Mouse (Mus musculus): ENCODE results near the gene Rnf166. TPM values are rescaled to one million over a fixed set of nuclear protein-coding genes. Genes with fewer than 3 reads are reported as not detected.

Gene Rnf166
- polyA plus RNA-seq, 1 experiment = 120 TPM

DNA sequence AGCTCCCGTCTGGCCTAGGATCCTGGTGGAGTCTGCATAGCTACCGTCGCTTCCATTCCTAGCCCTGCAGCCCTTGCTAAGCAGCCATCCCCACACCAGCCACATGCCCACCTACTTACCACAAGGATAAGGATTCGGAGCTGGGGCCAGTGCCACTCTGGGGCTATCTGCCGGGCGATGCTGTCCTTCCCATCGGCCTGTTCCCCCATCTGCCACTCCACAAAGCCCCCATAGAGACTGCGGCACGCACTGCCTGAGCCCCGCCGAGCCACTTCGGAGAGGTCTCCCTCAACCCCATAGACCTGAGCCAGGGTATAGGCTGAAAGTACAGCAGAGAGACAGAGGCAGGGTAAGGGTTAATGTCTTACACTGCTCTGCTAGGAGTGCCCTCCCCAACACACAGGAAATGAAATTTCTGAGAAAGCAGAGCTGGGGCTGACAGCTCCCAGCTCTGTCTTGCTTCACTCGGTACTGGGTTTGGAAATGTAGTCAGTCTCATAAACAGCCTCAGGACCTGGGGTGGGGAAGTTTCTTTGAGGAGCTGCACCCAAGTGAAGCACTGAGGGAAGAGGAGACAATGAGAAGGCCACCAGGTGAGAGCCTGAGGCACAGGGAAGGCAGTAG is 38.0 kb downstream of the Rnf166 start:
- H3K4me3 ChIP-seq (ENCODE audit: control insufficient read depth, low read depth, low read length) = no peak overlapping the region
- H3K27ac ChIP-seq (ENCODE audit: control insufficient read depth, insufficient read depth, low read depth, low read length) = no peak overlapping the region
- no peak for TF ChIP-seq POLR2A (IDR thresholded peaks at IDR 0.05; ENCODE audit: control insufficient read depth, low read depth, low read length)
- TF ChIP-seq CTCF (IDR thresholded peaks at IDR 0.05; ENCODE audit: control insufficient read depth, insufficient read depth, insufficient replicate concordance, low read depth, low read length) = no peak
- H3K36me3 ChIP-seq (ENCODE audit: control insufficient read depth, insufficient read depth, low read length) = no peaks in the 10 kb centered on the region
- peaks cover 8% of the 10 kb centered on the region for H3K4me1 ChIP-seq (ENCODE audit: control insufficient read depth, insufficient read depth, low read length)
- no peaks in the 10 kb centered on the region for H3K27me3 ChIP-seq (ENCODE audit: control insufficient read depth, insufficient read depth, low read length)

- Histone ChIP-seq H3K27ac (ENCODE audit: control insufficient read depth, insufficient read depth, low read depth, low read length) (no peak overlapping the region), H3K4me3 (ENCODE audit: control insufficient read depth, low read depth, low read length) (no peak overlapping the region), H3K27me3 (ENCODE audit: control insufficient read depth, insufficient read depth, low read length) (no peaks in the 10 kb centered on the region; the same call in 1 of the 2 replicates), H3K4me1 (ENCODE audit: control insufficient read depth, insufficient read depth, low read length) (peaks cover 12% of the 10 kb centered on the region), H3K36me3 (ENCODE audit: control insufficient read depth, insufficient read depth, low read length) (no peaks in the 10 kb centered on the region)
- TF ChIP-seq CTCF (IDR thresholded peaks at IDR 0.05; ENCODE audit: control insufficient read depth, insufficient read depth, insufficient replicate concordance, low read depth, low read length) (no peak), POLR2A (IDR thresholded peaks at IDR 0.05; ENCODE audit: control insufficient read depth, low read depth, low read length) (no peak)
These were observed 39.2 kb downstream of the Rnf166 start for GRCm38 (mm10) chr8:122436586-122437125.

DNA sequence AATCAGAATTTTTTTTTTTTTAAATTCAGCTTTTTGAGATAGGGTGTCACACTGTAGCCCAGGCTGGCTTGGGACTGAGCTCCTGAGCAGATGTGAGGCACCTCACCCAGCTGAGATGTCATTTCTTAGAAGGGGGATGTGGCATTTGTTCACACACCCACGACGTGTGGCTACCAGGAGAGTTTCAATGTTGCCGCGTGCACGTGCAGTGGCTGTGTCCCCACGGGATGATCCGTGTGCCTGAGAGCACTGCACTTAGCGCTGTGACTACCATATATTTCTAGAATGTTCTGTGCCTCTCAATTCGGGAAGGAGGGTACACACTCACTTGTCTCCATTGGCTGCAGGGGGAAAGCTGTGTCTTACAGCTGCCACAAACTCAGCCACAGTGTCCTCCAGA is 39.7 kb downstream of the Rnf166 start:
- Histone ChIP-seq H3K27me3 (ENCODE audit: control insufficient read depth, insufficient read depth, low read length) (no peaks in the 10 kb centered on the region; the same call in 1 of the 2 replicates), H3K36me3 (ENCODE audit: control insufficient read depth, insufficient read depth, low read length) (no peaks in the 10 kb centered on the region)

DNA sequence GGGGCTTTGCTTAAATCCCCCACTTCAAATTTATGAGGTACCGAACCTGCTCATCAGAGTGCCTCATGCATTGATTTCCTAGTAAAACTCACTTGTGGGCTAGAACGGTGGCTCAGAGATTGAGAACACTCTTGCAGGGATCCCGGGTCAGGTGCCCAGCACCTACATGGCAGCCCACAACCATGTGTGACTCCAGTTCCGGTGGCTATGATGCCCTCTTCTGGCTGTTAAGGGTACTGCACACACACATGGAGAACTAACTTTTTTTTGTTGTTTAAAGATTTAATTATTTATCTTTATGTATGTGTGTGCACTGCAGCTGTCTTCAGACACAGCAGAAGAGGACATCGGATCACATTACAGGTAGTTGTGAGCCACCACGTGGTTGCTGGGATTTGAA is 40.5 kb downstream of the Rnf166 start:
- H3K4me1 ChIP-seq (ENCODE audit: control insufficient read depth, insufficient read depth, low read length) = peaks cover 16% of the 10 kb centered on the region
- no peaks in the 10 kb centered on the region for H3K36me3 ChIP-seq (ENCODE audit: control insufficient read depth, insufficient read depth, low read length)
- no peak overlapping the region for H3K4me3 ChIP-seq (ENCODE audit: control insufficient read depth, low read depth, low read length)
- no peaks in the 10 kb centered on the region; the same call in 1 of the 2 replicates for H3K27me3 ChIP-seq (ENCODE audit: control insufficient read depth, insufficient read depth, low read length)
- H3K27ac ChIP-seq (ENCODE audit: control insufficient read depth, insufficient read depth, low read depth, low read length) = no peak overlapping the region
- TF ChIP-seq POLR2A (IDR thresholded peaks at IDR 0.05; ENCODE audit: control insufficient read depth, low read depth, low read length) (no peak), CTCF (IDR thresholded peaks at IDR 0.05; ENCODE audit: control insufficient read depth, insufficient read depth, insufficient replicate concordance, low read depth, low read length) (peak; percentile 60; the same call in 1 of the 2 replicates)

More for the DNA sequence above, 39.7 kb downstream of the Rnf166 start:
- TF ChIP-seq POLR2A (IDR thresholded peaks at IDR 0.05; ENCODE audit: control insufficient read depth, low read depth, low read length) (no peak), CTCF (IDR thresholded peaks at IDR 0.05; ENCODE audit: control insufficient read depth, insufficient read depth, insufficient replicate concordance, low read depth, low read length) (no peak)
- Histone ChIP-seq H3K4me1 (ENCODE audit: control insufficient read depth, insufficient read depth, low read length) (peaks cover 15% of the 10 kb centered on the region), H3K4me3 (ENCODE audit: control insufficient read depth, low read depth, low read length) (no peak overlapping the region), H3K27ac (ENCODE audit: control insufficient read depth, insufficient read depth, low read depth, low read length) (no peak overlapping the region)

DNA sequence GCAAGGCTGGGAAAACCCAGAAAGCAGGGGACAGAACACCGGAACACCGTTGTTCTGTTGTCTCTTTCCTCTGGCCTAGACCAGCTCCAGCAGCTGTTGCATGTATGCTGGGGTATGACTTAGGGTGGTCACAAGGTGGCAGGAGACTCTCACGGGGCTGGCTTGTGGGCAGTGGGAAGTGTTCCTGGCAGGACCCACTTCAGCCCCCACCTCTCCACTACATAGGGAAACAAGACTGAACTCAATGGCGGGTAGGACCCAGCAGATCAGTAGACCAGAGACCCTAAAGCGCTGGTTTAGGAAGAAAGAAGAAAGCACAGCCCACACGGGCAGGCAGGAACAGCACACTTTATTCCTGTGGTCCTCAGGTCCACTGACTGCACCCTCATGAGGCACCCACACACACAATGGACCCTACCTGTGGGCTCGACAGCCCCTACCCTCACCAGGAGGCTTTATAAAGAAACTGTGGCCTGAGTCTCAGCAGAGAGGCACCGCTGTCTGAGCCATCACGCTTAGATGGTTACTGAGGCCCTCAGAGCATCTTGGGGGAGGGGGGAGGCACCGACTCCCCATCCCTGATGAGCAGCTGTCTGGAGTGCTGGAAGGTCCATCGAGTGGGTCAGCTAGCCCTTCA is 42.5 kb downstream of the Rnf166 start:
- H3K36me3 ChIP-seq (ENCODE audit: control insufficient read depth, insufficient read depth, low read length) = no peaks in the 10 kb centered on the region
- H3K4me3 ChIP-seq (ENCODE audit: control insufficient read depth, low read depth, low read length) = no peak overlapping the region
- no peak overlapping the region for H3K27ac ChIP-seq (ENCODE audit: control insufficient read depth, insufficient read depth, low read depth, low read length)
- H3K4me1 ChIP-seq (ENCODE audit: control insufficient read depth, insufficient read depth, low read length) = peaks cover 22% of the 10 kb centered on the region
- no peak for TF ChIP-seq POLR2A (IDR thresholded peaks at IDR 0.05; ENCODE audit: control insufficient read depth, low read depth, low read length)
- TF ChIP-seq CTCF (IDR thresholded peaks at IDR 0.05; ENCODE audit: control insufficient read depth, insufficient read depth, insufficient replicate concordance, low read depth, low read length) = no peak
- H3K27me3 ChIP-seq (ENCODE audit: control insufficient read depth, insufficient read depth, low read length) = no peaks in the 10 kb centered on the region; the same call in 1 of the 2 replicates

- H3K27ac ChIP-seq (ENCODE audit: control insufficient read depth, insufficient read depth, low read depth, low read length) = peak within 1 kb of the TSS; percentile 3; the same call in 1 of the 2 replicates
- no peaks in the 10 kb centered on the region; the same call in 1 of the 2 replicates for H3K27me3 ChIP-seq (ENCODE audit: control insufficient read depth, insufficient read depth, low read length)
These were observed 43.2 kb downstream of the Rnf166 start, which contains the start of gene Cyba for GRCm38 (mm10) chr8:122432443-122433268. TSS of gene Cyba (minus strand) at chr8:122432930.

More at GRCm38 (mm10) chr8:122432443-122433268, 43.2 kb downstream of the Rnf166 start, which contains the start of gene Cyba:
- no peaks in the 10 kb centered on the region for H3K36me3 ChIP-seq (ENCODE audit: control insufficient read depth, insufficient read depth, low read length)
- peak within 1 kb of the TSS; percentile 49 for H3K4me3 ChIP-seq (ENCODE audit: control insufficient read depth, low read depth, low read length)
- peaks cover 22% of the 10 kb centered on the region for H3K4me1 ChIP-seq (ENCODE audit: control insufficient read depth, insufficient read depth, low read length)
- TF ChIP-seq CTCF (IDR thresholded peaks at IDR 0.05; ENCODE audit: control insufficient read depth, insufficient read depth, insufficient replicate concordance, low read depth, low read length) = no peak
- TF ChIP-seq POLR2A (IDR thresholded peaks at IDR 0.05; ENCODE audit: control insufficient read depth, low read depth, low read length) = peak; percentile 28; the same call in 1 of the 2 replicates

Measured in testis, adult 2 months (tissue).